Mouse (Mus musculus) thymus, adult 2 months (tissue): ENCODE data around the gene Kcns1.

Source experiments
- CTCF ChIP-seq: fragments of 200-500 bp; IDR thresholded peaks from 2 replicates; pipeline ENCODE4 v1.5.1; 2012; ENCODE audit warnings: mild to moderate bottlenecking, control low read depth, low read length, moderate library complexity, borderline replicate concordance; ENCODE audit not compliant: control insufficient read depth, poor library complexity, insufficient read depth; ENCODE audit errors: extremely low read depth
- POLR2A ChIP-seq: fragments of 200-500 bp; IDR thresholded peaks from 2 replicates; pipeline ENCODE4 v1.6.1; 2012; ENCODE audit warnings: mild to moderate bottlenecking, low read length, control low read depth, moderate library complexity; ENCODE audit not compliant: control insufficient read depth, poor library complexity, insufficient read depth; ENCODE audit errors: extremely low read depth

DNA sequence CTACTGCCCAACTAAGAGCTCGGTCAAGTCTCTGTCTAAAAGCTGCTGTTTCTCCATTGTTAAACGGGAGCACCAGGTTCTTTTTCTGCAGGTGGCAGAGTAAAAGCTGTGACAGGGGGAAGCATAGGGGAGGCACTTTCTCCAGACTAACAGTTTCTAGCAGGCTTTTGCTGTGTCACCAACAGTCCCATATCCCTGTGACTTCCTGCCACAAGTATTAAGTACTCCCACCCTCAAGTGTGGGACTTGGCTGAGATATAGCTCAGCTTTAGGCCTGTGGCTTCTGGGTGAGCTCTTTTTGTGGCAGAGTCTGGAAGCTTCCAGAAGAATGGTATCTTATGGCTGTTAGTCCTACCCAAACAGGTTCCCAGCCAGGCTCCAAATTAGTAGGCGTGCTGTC is 4.9 kb upstream of the Kcns1 start:
- no peak for TF ChIP-seq POLR2A
- TF ChIP-seq CTCF = no peak
